Mouse (Mus musculus): ENCODE measurements around the gene Ppox. TPM values are rescaled to one million over a fixed set of nuclear protein-coding genes. Genes with fewer than 3 reads are reported as not detected.

The Ppox gene
- total RNA-seq, 2 experiments from 2014 or later, result 23.2 to 25.3 TPM

Other genes starting within 250 kb of the Ppox start
- gene Fcgr3, start 216.3 kb downstream of the Ppox start, total RNA-seq (2021), result 10 to 100 TPM in 1 of 2 experiments, 1 to 10 TPM in 1; 9.9 to 12.5 TPM
- 1 to 10 TPM; 1.5 to 2.0 TPM for gene Cfap126, start 167.3 kb downstream of the Ppox start, total RNA-seq (2021)
- gene Sdhc, start 130.6 kb downstream of the Ppox start, total RNA-seq (2021), result 100 to 1,000 TPM; 181 to 187 TPM
- not detected for gene Mpz, start 130.5 kb downstream of the Ppox start, total RNA-seq (2021)
- gene Pcp4l1, start 84.9 kb downstream of the Ppox start, total RNA-seq (2021), result 10 to 100 TPM; 47.5 to 47.7 TPM
- gene Nr1i3, start 67.2 kb downstream of the Ppox start, total RNA-seq (2021), result under 1 TPM in 1 of 2 experiments, not detected in 1; 0.17 TPM
- gene Tomm40l, start 58.7 kb downstream of the Ppox start, total RNA-seq (2021), result 10 to 100 TPM; 71.6 to 77.6 TPM
- 1 to 10 TPM; 2.2 to 3.1 TPM for gene Apoa2, start 56.1 kb downstream of the Ppox start, total RNA-seq (2021)
- gene Fcer1g, start 46.8 kb downstream of the Ppox start, total RNA-seq (2021), result 10 to 100 TPM; 16.3 to 20.8 TPM
- gene Adamts4, start 30.8 kb downstream of the Ppox start, total RNA-seq (2021), result 10 to 100 TPM; 10.9 to 11.9 TPM
- 100 to 1,000 TPM; 270 to 277 TPM for gene Ndufs2, start 29.8 kb downstream of the Ppox start, total RNA-seq (2021)
- gene B4galt3, start 10.9 kb downstream of the Ppox start, total RNA-seq (2021), result 10 to 100 TPM; 71.0 to 71.4 TPM
- 10 to 100 TPM; 60.9 to 61.3 TPM for gene Usp21, start 6.8 kb upstream of the Ppox start, total RNA-seq (2021)
- gene Ufc1, start 13.8 kb upstream of the Ppox start, total RNA-seq (2021), result 100 to 1,000 TPM in 1 of 2 experiments, 10 to 100 TPM in 1; 99.7 to 108 TPM
- 10 to 100 TPM; 40.1 to 40.5 TPM for gene Dedd, start 48.0 kb upstream of the Ppox start, total RNA-seq (2021)
- 10 to 100 TPM; 40.9 to 41.5 TPM for gene Nit1, start 64.5 kb upstream of the Ppox start, total RNA-seq (2021)
- 100 to 1,000 TPM; 177 to 190 TPM for gene Pfdn2, start 64.5 kb upstream of the Ppox start, total RNA-seq (2021)
- 1 to 10 TPM; 6.0 to 6.1 TPM for gene Klhdc9, start 79.6 kb upstream of the Ppox start, total RNA-seq (2021)
- gene Nectin4, start 88.9 kb upstream of the Ppox start, total RNA-seq (2021), result 1 to 10 TPM; 6.3 to 6.7 TPM
- gene Arhgap30, start 107.8 kb upstream of the Ppox start, total RNA-seq (2021), result 1 to 10 TPM; 1.9 TPM
- gene Usf1, start 130.1 kb upstream of the Ppox start, total RNA-seq (2021), result 100 to 1,000 TPM; 133 to 142 TPM
- 1 to 10 TPM; 3.9 to 7.1 TPM for gene Tstd1, start 137.7 kb upstream of the Ppox start, total RNA-seq (2021)
- 1 to 10 TPM; 4.4 to 5.6 TPM for gene F11r, start 156.3 kb upstream of the Ppox start, total RNA-seq (2021)
- 1 to 10 TPM; 6.9 to 7.3 TPM for gene Alyref2, start 222.3 kb upstream of the Ppox start, total RNA-seq (2021)